Mouse (Mus musculus): ENCODE results near the gene Prkn. TPM values are rescaled to one million over a fixed set of nuclear protein-coding genes. Genes with fewer than 3 reads are reported as not detected.
A peak's percentile ranks its signal among the peaks of the same experiment; 100 is the strongest.
"Not testable (repeated sequence)": the region's sequence is repeated elsewhere in the genome, so short reads cannot be mapped to it uniquely, and the experiment has no call there.

Gene Prkn
- total RNA-seq, 2 experiments from 2014 or later = 12.2 to 12.9 TPM

GRCm38 (mm10) chr17:11990386-11991087, 1150.4 kb downstream of the Prkn start:
- no peak for DNase-seq

DNA sequence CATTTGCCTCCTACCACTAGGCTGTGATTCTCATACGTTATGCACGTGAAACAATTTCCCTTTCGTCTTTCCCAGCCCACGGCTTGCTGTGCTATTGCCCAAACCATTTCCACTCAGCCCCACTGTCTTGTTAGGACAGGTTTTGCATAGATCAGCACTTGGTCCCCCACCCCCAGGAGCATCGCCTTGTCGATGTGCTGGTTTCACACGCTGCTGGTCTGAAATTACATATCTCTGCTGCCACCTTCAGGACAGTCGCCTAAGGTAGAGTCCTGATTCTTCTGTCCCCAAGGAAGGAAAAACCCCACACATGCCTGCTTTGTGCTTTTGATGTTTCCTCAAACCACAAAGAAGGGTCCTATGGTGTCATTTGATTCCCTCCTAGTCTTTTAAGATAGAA, 1153.1 kb downstream of the Prkn start:
- DNase-seq = no peak

- DNase-seq = no peak
Measured at GRCm38 (mm10) chr17:11994252-11994651, 1154.1 kb downstream of the Prkn start.

GRCm38 (mm10) chr17:11994754-11995153, 1154.6 kb downstream of the Prkn start:
- DNase-seq = not testable (repeated sequence)

DNA sequence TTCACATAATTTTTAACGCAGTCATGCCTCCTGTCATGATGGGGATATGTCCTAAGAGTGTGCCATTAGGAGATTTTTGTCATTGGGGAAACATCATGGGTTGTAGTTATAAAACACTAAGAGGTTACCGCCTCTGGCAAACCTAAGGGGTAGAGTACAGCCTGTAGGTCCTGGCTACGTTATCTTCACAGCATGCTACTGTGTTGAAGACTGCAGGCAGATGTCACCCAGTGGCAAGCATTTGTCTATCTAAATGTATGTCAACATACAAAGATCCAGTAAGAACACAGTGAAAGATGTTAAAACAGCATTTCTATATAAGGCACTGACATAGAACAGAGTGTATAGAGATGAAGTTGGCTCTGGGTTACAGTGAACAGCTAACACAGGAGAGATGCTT, 1155.3 kb downstream of the Prkn start:
- DNase-seq = no peak

- DNase-seq = no peak
Measured at GRCm38 (mm10) chr17:11996311-11996710, 1156.1 kb downstream of the Prkn start.

DNA sequence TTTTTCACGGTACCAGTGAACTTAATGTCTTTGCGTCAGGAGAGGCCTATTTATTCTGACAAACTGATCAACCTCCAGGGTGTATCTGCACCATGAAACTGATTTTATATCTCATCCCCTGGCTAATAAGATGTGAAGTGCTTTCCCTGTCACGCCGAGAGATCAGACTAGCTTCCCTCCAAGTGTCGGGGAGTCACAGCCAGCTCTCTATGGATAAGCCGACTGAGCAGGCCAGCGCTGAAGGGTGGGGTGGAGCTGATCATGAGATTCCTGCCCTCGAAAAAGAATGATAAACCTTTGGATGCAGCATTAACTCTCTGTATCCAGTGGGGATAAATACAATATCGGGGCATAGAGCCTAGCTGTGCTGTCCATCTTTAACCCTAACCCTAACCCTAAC, 1160.1 kb downstream of the Prkn start:
- DNase-seq = no peak

DNA sequence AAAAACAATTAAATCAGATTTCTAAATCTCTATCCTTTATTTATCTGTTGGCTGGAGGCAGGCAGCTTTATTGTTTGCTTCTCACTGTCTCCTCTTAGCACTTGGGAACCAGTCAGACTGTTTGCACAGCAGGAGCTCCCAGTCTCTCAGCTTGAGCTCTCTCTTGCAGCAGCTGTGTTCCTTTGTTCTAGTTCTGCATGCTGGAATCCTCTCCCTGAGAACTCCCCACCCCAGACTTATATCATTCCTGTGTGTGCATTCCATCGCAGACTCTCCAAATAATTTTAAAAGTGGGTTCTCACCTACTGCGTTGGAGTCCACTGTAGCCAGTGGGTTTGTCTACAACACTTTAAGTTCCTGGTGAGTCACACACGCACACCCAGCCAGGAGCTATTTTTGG, 1181.1 kb downstream of the Prkn start:
- DNase-seq = no peak

GRCm38 (mm10) chr17:12029362-12029761, 1189.2 kb downstream of the Prkn start:
- no peak for DNase-seq

DNA sequence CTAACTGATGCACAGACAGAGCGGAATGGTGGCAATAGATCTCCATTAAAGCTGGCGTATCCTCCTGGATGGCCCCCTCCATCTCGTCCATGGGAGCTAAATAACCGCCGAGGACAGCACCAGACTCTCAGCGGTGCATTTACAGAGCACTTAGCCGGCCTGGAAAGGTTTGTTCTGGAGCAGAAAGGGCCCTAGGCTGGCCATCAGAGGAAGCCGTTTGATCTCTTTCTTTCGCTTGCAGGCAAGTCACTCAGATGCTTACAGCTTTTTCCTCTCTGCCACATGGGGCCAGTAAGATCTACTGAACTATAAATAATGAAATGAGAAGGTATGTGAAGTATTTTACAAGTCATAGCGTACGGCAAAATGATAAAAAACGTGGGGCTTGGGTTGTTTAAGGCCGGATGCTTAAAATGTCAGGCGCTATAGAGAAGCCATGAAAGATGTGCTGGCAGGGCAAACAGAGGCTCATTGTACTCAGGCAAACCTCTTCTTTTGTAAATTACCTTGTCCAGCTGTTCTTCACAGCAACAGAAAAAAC, 1189.8 kb downstream of the Prkn start:
- DNase-seq = no peak

DNA sequence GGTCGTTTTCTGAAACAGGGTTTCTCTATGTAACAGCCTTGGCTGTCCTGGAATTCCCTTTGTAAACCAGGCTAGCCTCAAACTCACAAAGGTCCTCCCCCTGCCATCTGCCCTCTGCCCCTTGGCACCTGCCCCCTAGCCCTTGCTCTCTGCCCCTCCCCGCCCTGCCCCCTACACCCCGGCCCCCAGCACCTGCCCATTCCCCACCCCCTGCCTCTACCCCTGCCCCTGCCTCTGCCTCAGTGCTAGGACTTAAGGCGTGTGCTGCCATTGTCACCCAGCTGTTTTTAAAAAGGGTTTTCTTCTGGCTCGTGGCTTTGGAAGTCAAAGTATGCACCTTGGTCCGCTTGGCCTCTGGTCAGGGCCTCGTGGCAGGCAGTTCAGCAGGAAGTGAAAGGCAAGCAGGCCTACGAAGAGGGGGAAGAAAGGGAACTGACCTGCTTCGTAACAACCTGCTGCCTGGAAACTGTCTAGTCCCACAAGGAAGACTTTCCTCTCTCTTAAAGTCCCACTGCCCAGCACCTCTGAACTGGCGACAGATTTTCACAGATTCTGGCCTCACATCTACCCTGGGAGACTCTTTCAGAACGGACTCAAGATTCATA, 1190.5 kb downstream of the Prkn start:
- DNase-seq = no peak

- peak; percentile 39 for DNase-seq
Measured at GRCm38 (mm10) chr17:12031203-12031942, 1191.2 kb downstream of the Prkn start.

GRCm38 (mm10) chr17:12032014-12032791, 1192.0 kb downstream of the Prkn start:
- DNase-seq = no peak

- no peak for DNase-seq
Measured at GRCm38 (mm10) chr17:12035386-12035785, 1195.2 kb downstream of the Prkn start.

DNA sequence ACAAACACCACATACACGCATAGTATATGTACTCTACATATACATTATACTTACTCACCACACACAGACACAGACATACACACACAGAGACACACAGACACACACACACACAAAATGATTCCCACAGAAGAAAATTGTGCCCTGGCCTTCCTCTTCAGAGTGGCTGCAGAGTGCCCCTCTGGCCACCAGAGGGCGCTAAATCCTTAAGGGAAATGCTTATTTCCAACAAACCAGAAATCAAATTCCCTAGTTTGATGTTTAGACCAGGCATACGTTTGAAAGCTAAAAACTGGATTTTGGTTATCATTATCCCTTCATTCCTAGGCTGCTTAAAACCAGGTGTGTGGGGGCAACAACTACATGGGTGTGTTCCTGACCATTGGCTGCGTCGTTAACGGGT, 1196.0 kb downstream of the Prkn start:
- no peak for DNase-seq

GRCm38 (mm10) chr17:12037065-12037464, 1196.9 kb downstream of the Prkn start:
- DNase-seq = no peak

GRCm38 (mm10) chr17:12037574-12037973, 1197.4 kb downstream of the Prkn start:
- DNase-seq = no peak

DNA sequence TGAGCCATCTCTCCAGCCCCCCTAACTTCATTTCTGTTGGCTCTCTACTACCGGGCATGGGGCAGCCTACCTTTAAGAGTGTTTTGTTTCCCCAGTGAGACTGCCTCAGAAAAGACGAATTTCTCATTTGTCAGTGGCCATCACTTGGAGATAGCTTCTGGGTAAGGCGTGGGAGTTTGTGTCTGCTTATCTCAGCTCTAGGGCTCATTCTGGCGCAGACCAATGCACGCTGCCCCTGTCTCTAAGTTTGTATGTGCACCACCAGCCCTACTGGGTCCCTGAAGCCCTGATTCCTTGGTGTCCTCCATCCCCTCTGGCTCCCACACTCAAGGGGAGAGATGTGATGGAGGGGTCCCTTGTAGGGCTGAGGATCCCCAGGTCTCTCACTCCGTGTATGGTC, 1198.3 kb downstream of the Prkn start:
- DNase-seq = no peak

DNA sequence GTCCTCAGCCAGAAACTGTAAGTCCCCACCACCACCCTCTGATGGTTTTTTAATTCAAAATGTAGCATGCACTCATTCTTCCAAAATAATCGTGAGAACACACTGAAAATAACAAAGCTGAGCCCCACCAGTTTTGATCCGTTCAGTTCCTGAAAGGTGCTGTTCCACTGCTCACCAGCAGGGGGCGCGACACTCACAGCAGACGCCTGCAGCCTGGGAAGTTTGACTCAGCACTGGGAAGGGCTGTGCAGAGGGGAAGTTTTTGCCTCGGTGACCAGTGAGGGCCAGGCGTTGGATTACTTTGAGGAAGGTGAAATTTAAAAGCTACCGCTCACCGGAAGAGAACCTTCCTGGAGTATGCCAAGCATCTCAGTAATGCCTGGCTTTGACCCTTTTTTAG, 1199.0 kb downstream of the Prkn start:
- peak; percentile 68 for DNase-seq

GRCm38 (mm10) chr17:12039922-12040321, 1199.7 kb downstream of the Prkn start:
- no peak for DNase-seq

GRCm38 (mm10) chr17:12040546-12040945, 1200.4 kb downstream of the Prkn start:
- DNase-seq = no peak

GRCm38 (mm10) chr17:12041091-12041655, 1201.0 kb downstream of the Prkn start:
- no peak for DNase-seq

Measured in gastrocnemius, postnatal 25 days (tissue).